Mouse (Mus musculus) heart, adult 2 months (tissue): ENCODE results near the gene A4galt. TPM values are rescaled to one million over a fixed set of nuclear protein-coding genes. Genes with fewer than 3 reads are reported as not detected.

ENCODE experiments used
- DNase-seq, 2 experiments: peaks; one replicate each; pipeline ENCODE4 v3.0.0; 2021
- H3K27ac ChIP-seq: fragments of 200-600 bp; 2 replicates; pipeline ENCODE4 v1.8.1; 2022
- H3K27me3 ChIP-seq: fragments of 200-500 bp; 2 replicates; pipeline ENCODE4 v1.6.1; 2012; ENCODE audit warnings: mild to moderate bottlenecking, low read length, inconsistent platforms, mixed read lengths; ENCODE audit not compliant: control insufficient read depth, insufficient read depth
- H3K36me3 ChIP-seq: fragments of 200-500 bp; 2 replicates; pipeline ENCODE4 v1.6.1; 2012; ENCODE audit warnings: low read length, inconsistent platforms; ENCODE audit not compliant: control insufficient read depth, insufficient read depth
- H3K4me1 ChIP-seq: fragments of 200-500 bp; 2 replicates; pipeline ENCODE4 v1.6.1; 2011; ENCODE audit warnings: low read length; ENCODE audit not compliant: control insufficient read depth, insufficient read depth
- H3K4me3 ChIP-seq: fragments of 200-600 bp; 2 replicates; pipeline ENCODE4 v1.8.1; 2022
- H3K79me2 ChIP-seq: fragments of 200-500 bp; replicated peaks from 2 replicates; pipeline ENCODE4 v1.6.1; 2012; ENCODE audit warnings: mild to moderate bottlenecking, inconsistent platforms, low read length, moderate library complexity, mixed read lengths; ENCODE audit not compliant: control insufficient read depth, insufficient read depth
- H3K9ac ChIP-seq: fragments of 200-500 bp; 2 replicates; pipeline ENCODE4 v1.6.1; 2012; ENCODE audit warnings: low read depth, mild to moderate bottlenecking, control low read depth, inconsistent platforms, low read length, mixed read lengths
- CTCF ChIP-seq: fragments of 200-600 bp; IDR thresholded peaks from 2 replicates; pipeline ENCODE4 v1.8.1; 2022; ENCODE audit warnings: antibody characterized with exemption, mild to moderate bottlenecking, moderate library complexity
- EP300 ChIP-seq: fragments of 200-500 bp; IDR thresholded peaks from 2 replicates; pipeline ENCODE4 v1.6.1; 2011; ENCODE audit warnings: low read depth, low read length, control low read depth; ENCODE audit not compliant: insufficient read depth
- POLR2A ChIP-seq: fragments of 200-500 bp; IDR thresholded peaks from 2 replicates; pipeline ENCODE4 v1.6.1; 2011; ENCODE audit warnings: mild to moderate bottlenecking, low read depth, low read length, control low read depth; ENCODE audit not compliant: insufficient read depth
- WGBS: fragments of 180-500 bp; shearing (Covaris S2); methylation state at CpG from one replicate; pipeline ENCODE4 v1.1.7; 2018; 5-methylcytosine and 5-hydroxymethylcytosine counted together
- intact Hi-C: fragments of 180-260 bp; cut with DNase I; formaldehyde crosslinking; loops from one replicate; pipeline ENCODE4 v1.15.1; 2025
- polyA plus RNA-seq: library from polyadenylated mRNA; depleted of rRNA; stranded (reverse); fragments of >200 nt; gene quantifications from 2 replicates; pipeline ENCODE4 v1.2.3, GENCODE M21; 2012; rRNA removed
- total RNA-seq, 2 experiments: library from RNA; stranded (reverse); gene quantifications; 2 replicates each; pipeline ENCODE4 v1.2.3; 2021

A4galt gene
- total and polyA plus RNA-seq, 3 experiments: 5.2 to 14.9 (median 6.3) TPM

- intact Hi-C loops: loop anchor here (5.0 kb wide), 2 partner anchors 33 to 398 kb away; partner anchors contain the start of gene Cyb5r3
- no peak overlapping the region for H3K4me3 ChIP-seq
- peak; percentile 35 to 46 for DNase-seq
- no peaks in the 10 kb centered on the region for H3K27me3 ChIP-seq
- peaks cover 1% of the 10 kb centered on the region; the same call in 1 of the 2 replicates for H3K4me1 ChIP-seq
- WGBS: 30% methylated on average over 10 of the region's 10 CpGs
- TF ChIP-seq EP300 (no peak), POLR2A (no peak), CTCF (peak; percentile 90)
- H3K79me2 ChIP-seq: no peaks in the 10 kb centered on the region
- no peaks in the 10 kb centered on the region for H3K36me3 ChIP-seq
- H3K27ac ChIP-seq: no peak overlapping the region
- no peak overlapping the region for H3K9ac ChIP-seq
These were observed 46.7 kb downstream of the A4galt start for GRCm38 (mm10) chr15:83204731-83205451.

GRCm38 (mm10) chr15:83202412-83202811, 49.2 kb downstream of the A4galt start:
- no peaks in the 10 kb centered on the region for H3K36me3 ChIP-seq
- H3K4me3 ChIP-seq: no peak overlapping the region
- WGBS: 65% methylated on average over 4 of the region's 4 CpGs
- no peak overlapping the region for H3K27ac ChIP-seq
- TF ChIP-seq POLR2A: no peak
- no peak for TF ChIP-seq EP300
- no peak for TF ChIP-seq CTCF
- H3K27me3 ChIP-seq: no peaks in the 10 kb centered on the region
- H3K79me2 ChIP-seq: no peaks in the 10 kb centered on the region
- DNase-seq: no peak
- intact Hi-C loops: no loop called here
- no peaks in the 10 kb centered on the region for H3K4me1 ChIP-seq
- no peak overlapping the region for H3K9ac ChIP-seq

DNA sequence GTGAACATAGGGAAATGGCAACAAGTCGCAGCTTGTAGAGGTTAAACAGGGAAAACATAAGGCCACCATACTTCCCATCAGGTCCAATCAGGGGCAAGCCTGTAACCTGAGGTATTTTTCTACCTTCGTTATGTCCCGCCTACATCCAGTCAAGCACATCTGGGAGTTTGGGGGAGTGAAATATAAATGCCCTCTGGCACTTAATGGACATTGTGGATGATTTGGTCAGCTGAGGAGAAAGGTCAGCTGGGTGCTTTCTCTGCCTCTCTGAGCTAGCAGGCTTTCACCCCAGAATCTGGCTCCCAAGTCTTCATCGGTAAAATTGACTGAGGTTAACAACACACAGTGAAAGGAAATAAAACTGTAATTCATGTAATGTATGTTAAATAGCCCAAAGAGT, 58.2 kb downstream of the A4galt start:
- Histone ChIP-seq H3K27ac (no peak overlapping the region), H3K4me1 (no peaks in the 10 kb centered on the region), H3K9ac (no peak overlapping the region), H3K4me3 (no peak overlapping the region), H3K36me3 (no peaks in the 10 kb centered on the region), H3K27me3 (no peaks in the 10 kb centered on the region), H3K79me2 (no peaks in the 10 kb centered on the region)
- TF ChIP-seq POLR2A (no peak), EP300 (no peak), CTCF (no peak)
- 90% methylated on average over 4 of the region's 4 CpGs for WGBS
- intact Hi-C loops: no loop called here
- DNase-seq: no peak

DNA sequence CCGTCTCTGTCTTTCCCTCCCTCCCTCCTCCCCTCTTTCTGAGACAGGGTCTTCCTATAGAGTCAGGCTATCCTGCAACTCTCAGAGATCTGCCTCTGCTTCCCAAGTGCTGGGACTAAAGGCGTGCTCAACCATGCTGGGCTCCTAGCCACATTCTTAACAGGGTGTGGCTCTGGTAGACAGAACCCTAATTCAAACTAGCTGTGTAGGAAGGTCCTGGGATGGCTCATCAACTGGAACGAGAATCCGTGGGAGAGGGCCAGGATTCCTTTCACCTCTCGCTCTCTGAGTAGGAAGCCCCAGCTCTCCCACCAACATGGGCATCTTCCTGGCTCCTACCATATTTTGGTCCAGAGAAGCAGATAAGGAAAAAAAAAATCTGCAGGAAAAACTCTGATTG, 69.2 kb downstream of the A4galt start:
- 53% methylated on average over 5 of the region's 5 CpGs for WGBS
- Histone ChIP-seq H3K36me3 (no peaks in the 10 kb centered on the region), H3K9ac (no peak overlapping the region), H3K4me1 (no peaks in the 10 kb centered on the region), H3K27me3 (no peaks in the 10 kb centered on the region), H3K79me2 (no peaks in the 10 kb centered on the region), H3K27ac (no peak overlapping the region), H3K4me3 (no peak overlapping the region)
- no peak for DNase-seq
- intact Hi-C loops: no loop called here
- TF ChIP-seq EP300: no peak
- TF ChIP-seq POLR2A: no peak
- TF ChIP-seq CTCF: no peak

DNA sequence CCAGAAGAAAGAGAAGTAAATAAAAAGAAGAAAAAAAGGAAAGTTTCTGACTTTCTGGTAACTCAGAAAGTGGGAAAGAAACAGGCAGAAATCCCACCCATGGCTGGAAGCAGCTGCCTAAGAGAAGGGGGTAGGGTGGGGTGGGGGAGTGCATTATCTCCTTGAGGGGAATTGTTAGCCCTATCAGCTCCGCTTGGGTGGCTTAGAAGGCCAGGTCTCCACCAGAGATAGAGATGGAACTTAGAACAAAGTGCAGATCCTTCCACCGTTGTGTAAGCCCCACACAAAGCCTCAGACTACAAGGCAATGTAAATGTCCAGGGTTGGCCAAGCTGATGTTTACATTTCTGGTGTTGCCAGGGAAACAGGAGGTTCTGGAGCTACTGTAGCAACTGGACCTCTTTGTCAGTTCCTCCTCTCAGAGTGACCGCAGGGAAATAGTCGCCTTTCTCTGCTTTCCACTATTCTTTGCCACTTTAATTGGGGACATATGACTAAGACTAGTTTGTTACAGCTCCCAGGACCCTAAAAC, 69.7 kb downstream of the A4galt start:
- intact Hi-C loops: no loop called here
- WGBS: 56% methylated on average over 4 of the region's 4 CpGs
- H3K27ac ChIP-seq: no peak overlapping the region
- no peak overlapping the region for H3K9ac ChIP-seq
- H3K36me3 ChIP-seq: no peaks in the 10 kb centered on the region
- H3K79me2 ChIP-seq: no peaks in the 10 kb centered on the region
- no peaks in the 10 kb centered on the region for H3K27me3 ChIP-seq
- no peak for DNase-seq
- H3K4me3 ChIP-seq: no peak overlapping the region
- TF ChIP-seq POLR2A: no peak
- TF ChIP-seq CTCF: no peak
- no peak for TF ChIP-seq EP300
- no peaks in the 10 kb centered on the region for H3K4me1 ChIP-seq

DNA sequence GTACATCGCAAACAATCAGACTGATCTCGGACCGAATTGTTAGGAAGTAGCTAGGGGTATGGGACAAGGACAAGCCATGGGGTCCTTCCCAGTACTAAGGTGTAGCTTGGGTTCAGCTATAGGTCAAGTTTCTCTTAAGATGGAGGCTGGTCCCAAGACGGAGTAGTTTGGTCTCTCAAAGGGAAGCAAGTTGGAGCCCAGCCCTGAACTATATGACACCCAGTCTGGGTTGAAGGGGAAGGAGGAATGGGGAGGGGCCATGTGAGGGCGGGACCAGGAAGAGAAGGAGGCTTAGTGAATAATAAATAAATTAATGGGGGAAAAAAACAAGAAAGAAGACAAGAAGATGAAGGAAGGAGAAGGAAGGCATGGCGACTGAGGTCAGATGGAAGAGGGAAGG, 71.6 kb downstream of the A4galt start:
- no peaks in the 10 kb centered on the region for H3K27me3 ChIP-seq
- H3K27ac ChIP-seq: no peak overlapping the region
- TF ChIP-seq CTCF (no peak), POLR2A (no peak), EP300 (no peak)
- H3K79me2 ChIP-seq: no peaks in the 10 kb centered on the region
- no peak overlapping the region for H3K9ac ChIP-seq
- no peaks in the 10 kb centered on the region for H3K36me3 ChIP-seq
- DNase-seq: no peak
- H3K4me3 ChIP-seq: no peak overlapping the region
- intact Hi-C loops: no loop called here
- 83% methylated on average over 6 of the region's 6 CpGs for whole genome bisulfite sequencing
- H3K4me1 ChIP-seq: no peaks in the 10 kb centered on the region

Other genes starting within 250 kb of the A4galt start
- gene Nfam1, start 218.5 kb downstream of the A4galt start, total RNA-seq: 1 to 10 TPM; 2.4 to 2.6 TPM
- 3.1 and 3.9 TPM in 2 replicates for gene Nfam1, start 218.5 kb downstream of the A4galt start, polyA plus RNA-seq
- gene Serhl, start 162.3 kb downstream of the A4galt start, total RNA-seq: 10 to 100 TPM; 36.8 to 41.0 TPM
- gene Serhl, start 162.3 kb downstream of the A4galt start, polyA plus RNA-seq: 82.7 and 90.2 TPM in 2 replicates
- 10 to 100 TPM; 39.9 to 40.9 TPM for gene Rrp7a, start 129.0 kb downstream of the A4galt start, total RNA-seq
- 60.0 and 62.0 TPM in 2 replicates for gene Rrp7a, start 129.0 kb downstream of the A4galt start, polyA plus RNA-seq
- 10 to 100 TPM; 23.6 to 24.7 TPM for gene Poldip3, start 102.4 kb downstream of the A4galt start, total RNA-seq
- 20.0 and 27.0 TPM in 2 replicates for gene Poldip3, start 102.4 kb downstream of the A4galt start, polyA plus RNA-seq
- 10 to 100 TPM; 75.6 to 87.2 TPM for gene Cyb5r3, start 79.2 kb downstream of the A4galt start, total RNA-seq
- gene Cyb5r3, start 79.2 kb downstream of the A4galt start, polyA plus RNA-seq: 97.7 and 103 TPM in 2 replicates
- gene Arfgap3, start 98.5 kb upstream of the A4galt start, total RNA-seq: 1 to 10 TPM; 9.6 to 9.8 TPM
- gene Arfgap3, start 98.5 kb upstream of the A4galt start, polyA plus RNA-seq: 12.2 and 13.1 TPM in 2 replicates
- gene Pacsin2, start 212.8 kb upstream of the A4galt start, total RNA-seq: 100 to 1,000 TPM; 200 to 246 TPM
- gene Pacsin2, start 212.8 kb upstream of the A4galt start, polyA plus RNA-seq: 111 and 169 TPM in 2 replicates